Mouse (Mus musculus): ENCODE measurements at regions not wholly inside any gene's neighbourhood (a gene's known extent, or its start where the extent isn't known, plus 50 kb on each side); places are given as distances from the start of the nearest gene placed in this dataset.

DNA sequence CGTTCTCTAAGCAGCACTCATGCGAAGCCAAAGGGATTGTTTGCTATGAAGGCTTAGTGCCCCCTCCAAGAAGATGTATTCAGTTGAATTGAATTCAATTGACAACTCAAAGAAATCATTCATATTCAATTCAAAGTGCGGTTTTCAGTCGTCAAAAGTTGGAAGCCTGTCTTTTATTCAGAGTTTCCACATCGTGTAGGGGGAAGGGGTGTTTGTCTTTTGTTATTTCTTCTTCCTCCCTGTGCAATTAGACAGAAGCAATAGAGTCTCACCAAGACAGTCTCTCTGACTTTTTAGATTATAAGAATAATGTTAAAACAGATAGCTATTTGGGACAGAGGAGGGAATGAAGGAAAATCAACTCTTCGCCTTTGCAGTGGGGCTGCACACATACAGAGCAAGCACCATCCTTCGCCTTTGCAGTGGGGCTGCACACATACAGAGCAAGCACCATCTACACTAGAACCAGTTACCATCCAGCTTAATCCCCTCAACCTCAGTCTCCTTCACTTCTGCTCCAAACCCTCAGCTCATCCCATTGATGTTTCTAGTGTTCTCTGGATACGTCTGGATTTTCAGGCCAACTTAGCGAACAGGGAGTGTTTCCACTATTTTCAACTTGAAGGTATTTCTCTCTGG, 246.7 kb downstream of the Fam49a start:
- Histone ChIP-seq H3K4me2 (ENCODE audit: low read depth, low read length) (no peak overlapping the region), H3K4me3 (ENCODE audit: low read length) (no peak overlapping the region), H3K9me3 (ENCODE audit: control insufficient read depth, low read length) (no peaks in the 10 kb centered on the region), H3K27ac (ENCODE audit: low read length) (peak overlapping the region; percentile 76), H3K4me1 (replicated peaks; ENCODE audit: control insufficient read depth, insufficient read depth, low read length) (peaks cover 6% of the 10 kb centered on the region; the same call in 1 of the 2 replicates), H3K36me3 (ENCODE audit: control insufficient read depth, insufficient read depth, low read length) (no peaks in the 10 kb centered on the region), H3K9ac (ENCODE audit: low read length) (no peak overlapping the region), H3K27me3 (ENCODE audit: control insufficient read depth, insufficient read depth, low read depth, low read length) (no peaks in the 10 kb centered on the region)
- WGBS = 59% methylated on average over 9 of the region's 9 CpGs
- no peak for ATAC-seq (ENCODE audit: low read depth)

- 81% methylated on average over 3 of the region's 3 CpGs for whole genome bisulfite sequencing
- H3K36me3 ChIP-seq (ENCODE audit: control insufficient read depth, insufficient read depth, low read length) = no peaks in the 10 kb centered on the region
- H3K27me3 ChIP-seq (ENCODE audit: control insufficient read depth, insufficient read depth, low read depth, low read length) = no peaks in the 10 kb centered on the region
- no peaks in the 10 kb centered on the region for H3K9me3 ChIP-seq (ENCODE audit: control insufficient read depth, low read length)
- H3K4me3 ChIP-seq (ENCODE audit: low read length) = no peak overlapping the region
- no peak overlapping the region for H3K4me2 ChIP-seq (ENCODE audit: low read depth, low read length)
- ATAC-seq (ENCODE audit: low read depth) = no peak
- peaks cover 6% of the 10 kb centered on the region; the same call in 1 of the 2 replicates for H3K4me1 ChIP-seq (replicated peaks; ENCODE audit: control insufficient read depth, insufficient read depth, low read length)
- H3K27ac ChIP-seq (ENCODE audit: low read length) = 0 out of 2 replicates have a peak overlapping the region, but pooled peaks have one; percentile 15
- no peak overlapping the region for H3K9ac ChIP-seq (ENCODE audit: low read length)
These were observed 244.7 kb downstream of the Fam49a start for GRCm38 (mm10) chr12:12506671-12507070.

- no peak for ATAC-seq (ENCODE audit: low read depth)
- H3K27ac ChIP-seq (ENCODE audit: low read length) = no peak overlapping the region
- peaks cover 6% of the 10 kb centered on the region; the same call in 1 of the 2 replicates for H3K4me1 ChIP-seq (replicated peaks; ENCODE audit: control insufficient read depth, insufficient read depth, low read length)
- no peaks in the 10 kb centered on the region for H3K27me3 ChIP-seq (ENCODE audit: control insufficient read depth, insufficient read depth, low read depth, low read length)
- WGBS = 37% methylated on average over 4 of the region's 4 CpGs
- H3K4me3 ChIP-seq (ENCODE audit: low read length) = no peak overlapping the region
- no peaks in the 10 kb centered on the region for H3K36me3 ChIP-seq (ENCODE audit: control insufficient read depth, insufficient read depth, low read length)
- H3K9ac ChIP-seq (ENCODE audit: low read length) = no peak overlapping the region
- no peaks in the 10 kb centered on the region for H3K9me3 ChIP-seq (ENCODE audit: control insufficient read depth, low read length)
- H3K4me2 ChIP-seq (ENCODE audit: low read depth, low read length) = no peak overlapping the region
These were observed 243.7 kb downstream of the Fam49a start for GRCm38 (mm10) chr12:12505590-12505989.

DNA sequence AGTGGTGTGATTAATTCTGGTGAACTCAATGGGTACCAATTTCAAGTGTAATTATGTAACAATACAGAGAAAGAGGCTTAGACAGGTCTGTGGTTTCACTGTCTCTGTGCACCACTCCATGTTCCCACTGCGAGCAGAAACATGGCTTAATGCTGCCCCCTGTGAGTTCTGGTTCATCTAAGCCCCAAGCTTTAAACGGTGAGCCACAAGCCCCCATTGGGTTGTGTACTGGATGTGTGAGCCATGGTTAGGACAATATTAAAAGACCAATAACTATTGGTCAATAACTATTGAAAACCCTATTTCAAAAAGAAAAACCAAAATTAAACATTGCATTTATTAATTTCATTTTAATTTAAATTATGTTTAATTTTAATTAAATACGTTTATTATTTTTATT, 238.0 kb downstream of the Fam49a start:
- Histone ChIP-seq H3K9me3 (ENCODE audit: control insufficient read depth, low read length) (no peaks in the 10 kb centered on the region), H3K27ac (ENCODE audit: low read length) (no peak overlapping the region), H3K9ac (ENCODE audit: low read length) (no peak overlapping the region), H3K27me3 (ENCODE audit: control insufficient read depth, insufficient read depth, low read depth, low read length) (no peaks in the 10 kb centered on the region), H3K36me3 (ENCODE audit: control insufficient read depth, insufficient read depth, low read length) (no peaks in the 10 kb centered on the region), H3K4me2 (ENCODE audit: low read depth, low read length) (no peak overlapping the region), H3K4me3 (ENCODE audit: low read length) (no peak overlapping the region), H3K4me1 (replicated peaks; ENCODE audit: control insufficient read depth, insufficient read depth, low read length) (peaks cover 5% of the 10 kb centered on the region)
- WGBS = 71% methylated on average over 3 of the region's 3 CpGs
- ATAC-seq (ENCODE audit: low read depth) = no peak

GRCm38 (mm10) chr12:12498621-12499020, 236.7 kb downstream of the Fam49a start:
- ATAC-seq (ENCODE audit: low read depth) = no peak
- no peak overlapping the region for H3K27ac ChIP-seq (ENCODE audit: low read length)
- H3K9ac ChIP-seq (ENCODE audit: low read length) = no peak overlapping the region
- H3K9me3 ChIP-seq (ENCODE audit: control insufficient read depth, low read length) = no peaks in the 10 kb centered on the region
- peaks cover 5% of the 10 kb centered on the region for H3K4me1 ChIP-seq (replicated peaks; ENCODE audit: control insufficient read depth, insufficient read depth, low read length)
- H3K27me3 ChIP-seq (ENCODE audit: control insufficient read depth, insufficient read depth, low read depth, low read length) = no peaks in the 10 kb centered on the region
- no peaks in the 10 kb centered on the region for H3K36me3 ChIP-seq (ENCODE audit: control insufficient read depth, insufficient read depth, low read length)
- H3K4me2 ChIP-seq (ENCODE audit: low read depth, low read length) = no peak overlapping the region
- no peak overlapping the region for H3K4me3 ChIP-seq (ENCODE audit: low read length)

DNA sequence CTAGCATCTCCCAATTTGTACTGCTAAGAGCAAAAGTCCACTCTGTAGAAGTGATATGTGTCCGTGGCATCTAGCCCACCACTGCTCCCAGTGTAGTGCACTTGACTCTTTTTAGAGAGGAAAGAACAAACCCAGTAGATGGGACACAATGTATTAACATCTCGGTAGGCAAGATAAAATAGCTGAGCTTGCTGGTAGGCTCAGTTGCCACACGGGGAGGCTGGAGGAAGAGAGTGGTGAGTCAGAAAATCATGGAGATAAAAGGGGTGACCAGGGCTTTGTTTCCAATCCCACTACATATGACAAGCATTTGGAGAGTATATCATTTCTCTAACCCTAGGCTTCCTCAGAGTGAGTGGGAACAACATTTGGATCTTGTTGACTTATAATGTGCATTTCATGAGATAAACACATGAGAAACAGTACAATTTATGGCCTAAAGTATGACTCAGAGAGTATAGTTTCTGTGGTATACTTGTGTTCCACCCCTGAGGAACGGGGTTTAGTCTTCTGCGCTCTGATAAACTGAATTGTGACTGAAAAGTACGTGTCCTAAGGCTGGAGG, 235.4 kb downstream of the Fam49a start:
- WGBS = 67% methylated on average over 6 of the region's 6 CpGs
- peak; percentile 38; the same call in 1 of the 2 replicates for ATAC-seq (ENCODE audit: low read depth)

DNA sequence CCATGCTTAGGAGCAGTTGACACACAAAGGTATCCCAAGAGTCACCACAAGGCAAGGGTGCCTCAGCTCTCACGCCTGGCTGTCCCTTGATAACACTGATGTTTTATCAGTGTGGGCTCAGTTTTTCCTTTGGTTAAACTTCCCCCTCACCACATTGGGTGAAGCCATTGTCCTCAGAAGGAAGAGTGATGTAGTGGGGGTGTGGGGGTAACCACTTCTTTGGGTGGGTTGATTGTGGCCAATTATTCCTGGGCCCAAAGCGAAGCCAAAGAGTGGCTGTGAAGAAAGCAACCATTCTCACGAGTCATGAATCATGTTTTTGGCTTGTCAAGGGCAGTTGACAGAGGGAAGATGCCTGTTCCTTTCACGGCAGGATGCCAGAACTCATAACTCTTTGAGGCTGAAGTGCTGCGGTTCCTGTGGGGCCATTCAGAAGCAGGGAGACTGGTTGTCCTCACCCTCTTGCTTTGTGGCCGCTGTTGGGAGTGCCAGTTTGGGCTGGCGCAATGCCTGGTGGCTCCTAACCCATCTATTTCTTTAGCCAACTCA, 234.7 kb downstream of the Fam49a start:
- peak; percentile 59 for ATAC-seq (ENCODE audit: low read depth)
- no peak overlapping the region for H3K4me3 ChIP-seq (ENCODE audit: low read length)
- WGBS = 43% methylated on average over 7 of the region's 7 CpGs
- peaks cover 5% of the 10 kb centered on the region for H3K4me1 ChIP-seq (replicated peaks; ENCODE audit: control insufficient read depth, insufficient read depth, low read length)
- H3K27ac ChIP-seq (ENCODE audit: low read length) = peak overlapping the region; percentile 19; the same call in 1 of the 2 replicates
- no peak overlapping the region for H3K4me2 ChIP-seq (ENCODE audit: low read depth, low read length)
- H3K9ac ChIP-seq (ENCODE audit: low read length) = no peak overlapping the region
- H3K9me3 ChIP-seq (ENCODE audit: control insufficient read depth, low read length) = no peaks in the 10 kb centered on the region
- no peaks in the 10 kb centered on the region for H3K36me3 ChIP-seq (ENCODE audit: control insufficient read depth, insufficient read depth, low read length)
- H3K27me3 ChIP-seq (ENCODE audit: control insufficient read depth, insufficient read depth, low read depth, low read length) = no peaks in the 10 kb centered on the region

More for the DNA sequence above, 235.4 kb downstream of the Fam49a start:
- Histone ChIP-seq H3K4me2 (ENCODE audit: low read depth, low read length) (no peak overlapping the region), H3K27me3 (ENCODE audit: control insufficient read depth, insufficient read depth, low read depth, low read length) (no peaks in the 10 kb centered on the region), H3K4me3 (ENCODE audit: low read length) (no peak overlapping the region), H3K9ac (ENCODE audit: low read length) (no peak overlapping the region), H3K27ac (ENCODE audit: low read length) (peak overlapping the region; percentile 19; the same call in 1 of the 2 replicates), H3K36me3 (ENCODE audit: control insufficient read depth, insufficient read depth, low read length) (no peaks in the 10 kb centered on the region), H3K4me1 (replicated peaks; ENCODE audit: control insufficient read depth, insufficient read depth, low read length) (peaks cover 5% of the 10 kb centered on the region), H3K9me3 (ENCODE audit: control insufficient read depth, low read length) (no peaks in the 10 kb centered on the region)

GRCm38 (mm10) chr12:12490173-12490572, 228.2 kb downstream of the Fam49a start:
- Histone ChIP-seq H3K9ac (ENCODE audit: low read length) (no peak overlapping the region), H3K27me3 (ENCODE audit: control insufficient read depth, insufficient read depth, low read depth, low read length) (no peaks in the 10 kb centered on the region), H3K36me3 (ENCODE audit: control insufficient read depth, insufficient read depth, low read length) (no peaks in the 10 kb centered on the region), H3K9me3 (ENCODE audit: control insufficient read depth, low read length) (no peaks in the 10 kb centered on the region), H3K4me3 (ENCODE audit: low read length) (no peak overlapping the region), H3K4me1 (replicated peaks; ENCODE audit: control insufficient read depth, insufficient read depth, low read length) (no peaks in the 10 kb centered on the region), H3K4me2 (ENCODE audit: low read depth, low read length) (no peak overlapping the region), H3K27ac (ENCODE audit: low read length) (no peak overlapping the region)
- WGBS = 68% methylated on average over 1 of the region's 1 CpGs
- ATAC-seq (ENCODE audit: low read depth) = no peak

GRCm38 (mm10) chr12:12488090-12488489, 226.2 kb downstream of the Fam49a start:
- H3K27ac ChIP-seq (ENCODE audit: low read length) = no peak overlapping the region

More at GRCm38 (mm10) chr12:12488090-12488489, 226.2 kb downstream of the Fam49a start:
- Histone ChIP-seq H3K4me3 (ENCODE audit: low read length) (no peak overlapping the region), H3K4me1 (replicated peaks; ENCODE audit: control insufficient read depth, insufficient read depth, low read length) (no peaks in the 10 kb centered on the region), H3K9ac (ENCODE audit: low read length) (no peak overlapping the region), H3K36me3 (ENCODE audit: control insufficient read depth, insufficient read depth, low read length) (no peaks in the 10 kb centered on the region), H3K4me2 (ENCODE audit: low read depth, low read length) (no peak overlapping the region), H3K27me3 (ENCODE audit: control insufficient read depth, insufficient read depth, low read depth, low read length) (no peaks in the 10 kb centered on the region), H3K9me3 (ENCODE audit: control insufficient read depth, low read length) (no peaks in the 10 kb centered on the region)
- WGBS = 81% methylated on average over 1 of the region's 1 CpGs
- no peak for ATAC-seq (ENCODE audit: low read depth)

All from lung, embryonic 16.5 days (tissue).